Mouse (Mus musculus) ovary, postnatal 14 days (tissue): ENCODE measurements at regions not wholly inside any gene's neighbourhood (a gene's known extent, or its start where the extent isn't known, plus 50 kb on each side); places are given as distances from the start of the nearest gene placed in this dataset.

Experiments
- DNase-seq: peaks from one replicate; pipeline ENCODE4 v3.0.0; 2022; ENCODE audit warnings: low spot score

DNA sequence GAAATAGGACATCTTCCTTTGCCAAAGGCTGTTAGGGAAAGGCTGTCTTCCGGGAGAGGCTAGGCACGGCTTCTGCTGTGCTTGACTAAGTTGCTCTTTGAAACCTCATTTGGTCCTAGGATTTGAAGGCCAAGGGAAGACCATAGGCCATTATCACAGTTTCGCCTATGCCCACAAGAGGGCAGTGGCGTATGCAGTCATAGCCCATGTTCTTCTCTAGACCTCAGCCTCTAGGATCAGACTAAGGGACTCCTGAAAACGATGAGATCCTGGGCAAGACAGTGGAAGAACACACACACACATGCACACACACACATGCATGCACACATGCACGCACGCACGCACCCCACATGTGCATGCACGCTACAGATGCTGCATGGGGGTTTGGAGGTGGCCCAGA, 87.5 kb upstream of the Usp24 start:
- peak; percentile 72 for DNase-seq

DNA sequence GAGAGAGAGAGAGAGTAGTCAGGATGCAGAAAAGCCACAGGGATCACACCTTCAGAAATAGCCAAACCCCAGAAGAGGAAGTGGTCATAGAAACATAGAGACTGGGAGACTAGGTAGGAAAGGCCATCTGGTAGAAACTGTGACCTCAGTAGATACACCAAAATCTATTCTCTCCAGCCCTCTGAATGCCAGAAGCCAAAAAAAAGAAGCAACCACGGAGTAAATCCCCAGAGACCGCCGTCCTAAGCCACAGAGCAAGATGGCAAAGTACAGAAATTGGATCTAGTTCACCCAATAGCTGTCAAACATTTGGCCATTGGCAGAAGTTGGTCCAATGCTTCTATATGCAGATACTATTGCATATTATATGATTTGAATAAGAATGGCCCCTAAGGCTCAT, 86.5 kb upstream of the Usp24 start:
- DNase-seq, result no peak

DNA sequence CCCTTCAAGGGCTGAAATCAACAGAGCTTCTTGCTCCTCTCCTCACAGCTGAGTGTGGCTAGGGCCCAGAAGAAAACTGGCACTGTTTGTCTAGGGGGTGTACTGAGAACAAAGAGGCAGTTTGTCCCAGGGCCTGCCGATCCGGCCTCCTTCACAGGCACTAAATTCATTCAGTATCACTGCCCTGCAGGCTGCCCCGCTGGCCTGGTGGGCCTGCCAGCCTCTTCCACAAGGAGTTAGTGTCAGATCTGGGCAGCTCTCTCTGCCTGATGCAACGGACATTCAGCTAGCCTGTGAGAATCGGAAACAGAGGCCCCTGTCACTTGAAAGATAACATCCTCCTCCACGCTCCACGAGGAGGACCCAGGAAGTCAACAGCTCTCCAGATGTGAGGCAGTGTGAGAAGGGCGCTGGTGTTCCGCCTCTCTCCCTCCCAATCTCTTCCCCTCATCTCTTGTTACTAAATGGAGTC, 83.5 kb upstream of the Usp24 start:
- DNase-seq, result no peak

DNA sequence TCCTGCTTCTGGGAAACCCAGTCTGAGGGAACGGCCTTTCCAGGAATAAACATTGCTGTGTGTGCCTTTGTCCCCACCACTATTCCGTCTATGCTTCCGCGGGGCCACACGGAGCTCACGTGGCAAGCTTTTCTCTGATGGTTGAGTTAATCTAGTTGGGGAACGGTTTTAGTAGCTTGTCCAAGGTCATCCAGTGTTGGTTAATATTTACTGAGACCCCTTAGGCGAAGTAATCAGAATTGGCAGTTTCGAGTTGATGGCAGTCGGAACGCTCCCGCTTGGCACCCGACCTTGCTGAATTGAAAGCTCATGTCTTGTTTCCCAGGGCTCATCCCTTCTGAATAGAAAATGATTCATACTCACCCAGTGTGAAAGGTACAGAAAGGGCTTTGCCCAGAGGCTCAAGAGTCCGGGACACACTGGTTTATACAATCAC, 71.6 kb upstream of the Usp24 start:
- no peak for DNase-seq

DNA sequence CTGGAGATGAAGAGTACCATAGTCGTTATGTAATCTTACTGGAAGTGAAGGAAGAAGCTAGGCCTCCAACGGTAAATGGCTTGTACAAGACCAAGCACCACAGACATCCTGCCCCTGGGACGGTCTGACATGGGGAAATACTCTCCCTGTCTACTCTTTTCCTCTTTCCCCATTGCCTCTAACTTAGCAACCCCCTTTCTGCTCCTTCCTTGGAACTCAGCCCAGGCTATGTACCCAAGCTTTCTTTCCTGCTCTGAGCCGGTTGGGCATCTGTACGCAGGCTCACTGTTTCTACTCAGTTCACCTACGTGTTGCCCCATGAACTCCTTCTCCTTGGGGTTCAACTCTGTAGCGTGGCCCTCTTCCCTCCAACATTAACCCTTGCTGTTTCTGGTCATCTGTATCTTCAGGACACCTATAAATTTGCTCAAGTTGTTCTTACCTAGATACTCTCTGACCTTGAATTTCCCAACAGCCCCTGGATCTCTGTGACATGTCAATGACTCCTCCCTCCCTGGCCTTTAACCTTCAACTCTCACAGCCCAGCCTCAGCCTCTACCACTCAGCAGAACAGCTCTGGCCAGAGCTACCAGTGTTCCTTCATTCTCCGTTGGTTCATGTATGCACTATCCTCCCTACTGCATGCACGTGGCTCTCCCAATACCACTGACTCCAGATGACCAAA, 71.0 kb upstream of the Usp24 start:
- no peak for DNase-seq

DNA sequence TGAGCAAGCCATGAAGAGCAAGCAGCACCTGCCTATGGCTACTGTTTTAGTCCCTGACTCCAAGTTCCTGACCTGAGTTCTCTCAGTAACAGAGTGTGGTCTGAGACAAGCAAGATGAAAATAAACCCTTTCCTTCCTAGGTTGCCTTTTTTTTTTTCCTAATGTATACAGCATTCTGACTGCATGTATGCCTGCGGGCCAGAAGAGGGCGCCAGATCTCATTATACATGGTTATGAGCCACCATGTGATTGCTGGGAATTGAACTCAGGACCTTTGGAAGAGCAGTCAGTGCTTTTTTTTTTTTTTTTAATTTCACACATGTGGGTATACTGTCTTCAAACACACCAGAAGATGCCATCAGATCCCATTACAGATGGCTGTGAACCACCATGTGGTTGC, 69.3 kb upstream of the Usp24 start:
- no peak for DNase-seq

DNA sequence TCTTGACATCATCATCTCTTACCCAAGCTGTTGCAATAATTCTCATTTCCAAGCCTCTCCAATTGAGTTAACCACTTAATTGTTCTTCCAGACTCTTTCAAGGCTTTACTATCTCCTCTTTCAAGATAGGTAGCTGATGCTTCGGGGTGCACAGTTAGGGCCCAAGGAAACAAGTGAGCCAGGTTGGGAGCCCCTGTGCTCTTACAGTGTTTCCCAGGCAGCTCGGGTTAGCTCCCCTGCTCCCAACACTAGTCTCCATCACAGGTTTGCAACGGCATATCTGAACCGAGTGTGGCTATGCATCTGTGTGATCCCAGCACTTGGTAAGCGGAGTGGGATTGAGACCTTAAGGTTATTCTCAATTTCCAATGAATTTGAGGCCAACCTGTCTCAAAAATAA, 68.6 kb upstream of the Usp24 start:
- DNase-seq, result no peak

DNA sequence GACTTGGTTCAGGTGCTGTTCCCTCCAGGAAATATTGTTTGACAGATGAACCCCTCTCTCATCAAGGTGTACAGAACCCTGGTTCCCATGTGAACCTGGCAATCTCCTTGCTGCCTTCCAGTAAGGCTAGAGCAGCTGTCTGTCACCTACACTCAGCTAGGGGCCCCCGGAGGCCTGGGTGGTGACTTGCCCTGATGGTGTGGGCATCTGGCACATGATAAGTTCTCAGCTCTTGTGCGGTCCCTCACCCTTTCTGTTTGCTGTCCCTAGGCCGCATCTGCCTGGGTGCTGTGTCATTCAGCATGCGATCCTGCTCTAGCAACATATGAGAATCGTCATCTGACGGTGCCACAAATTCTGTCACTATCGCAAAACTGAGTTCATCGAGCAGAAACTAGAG, 67.7 kb upstream of the Usp24 start:
- DNase-seq, result no peak

DNA sequence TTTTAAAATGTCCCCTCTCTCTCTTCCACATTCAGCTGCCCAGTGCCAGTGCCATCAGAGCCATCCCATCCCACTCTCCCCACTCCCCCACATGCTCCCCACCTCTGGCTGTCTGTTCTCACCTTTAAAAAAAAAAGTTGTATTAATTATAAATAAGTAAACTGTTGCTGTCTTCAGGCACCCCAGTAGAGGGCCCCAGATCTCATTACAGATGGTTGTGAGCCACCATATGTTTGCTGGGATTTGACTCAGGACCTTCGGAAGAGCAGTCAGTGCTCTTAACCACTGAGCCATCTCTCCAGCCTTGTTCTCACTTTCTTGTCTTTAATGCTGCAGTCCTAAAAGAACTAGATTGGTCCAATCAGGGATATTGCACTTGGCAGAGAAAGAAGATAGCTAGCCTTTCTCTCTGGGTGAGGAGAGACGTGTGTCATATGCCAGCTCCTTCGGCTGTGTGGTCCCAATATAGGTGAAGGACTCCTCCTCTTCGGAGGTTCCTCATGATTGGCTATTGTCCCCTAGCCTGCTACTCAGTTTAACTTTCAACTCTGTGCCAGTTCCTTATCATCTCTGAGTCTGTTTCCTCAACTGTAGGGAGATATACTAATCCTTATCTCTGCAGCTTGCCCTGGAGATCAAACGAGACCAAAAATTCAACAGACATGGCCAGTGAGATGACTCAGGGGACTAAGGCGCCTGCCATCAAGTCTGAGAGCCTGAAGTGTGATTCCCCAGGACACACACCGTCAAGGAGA, 66.8 kb upstream of the Usp24 start:
- DNase-seq, result no peak

DNA sequence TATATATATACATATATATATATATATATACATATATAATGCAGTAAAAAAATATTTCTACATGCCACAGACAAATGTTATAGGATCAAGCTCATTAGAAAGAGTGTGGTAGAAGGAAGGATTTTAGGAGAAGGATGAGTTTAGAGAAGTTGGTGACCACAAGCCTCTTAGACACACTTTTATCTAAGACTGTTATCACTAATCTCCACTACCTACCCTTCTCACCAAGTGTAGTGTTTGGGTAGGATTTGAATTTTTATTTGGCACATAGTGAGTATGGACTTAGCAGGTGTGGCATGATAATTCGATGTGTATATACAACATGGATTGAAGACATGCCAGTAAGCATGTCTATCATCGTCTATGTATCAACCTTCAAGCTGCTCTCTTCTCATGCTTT, 66.0 kb upstream of the Usp24 start:
- no peak for DNase-seq

DNA sequence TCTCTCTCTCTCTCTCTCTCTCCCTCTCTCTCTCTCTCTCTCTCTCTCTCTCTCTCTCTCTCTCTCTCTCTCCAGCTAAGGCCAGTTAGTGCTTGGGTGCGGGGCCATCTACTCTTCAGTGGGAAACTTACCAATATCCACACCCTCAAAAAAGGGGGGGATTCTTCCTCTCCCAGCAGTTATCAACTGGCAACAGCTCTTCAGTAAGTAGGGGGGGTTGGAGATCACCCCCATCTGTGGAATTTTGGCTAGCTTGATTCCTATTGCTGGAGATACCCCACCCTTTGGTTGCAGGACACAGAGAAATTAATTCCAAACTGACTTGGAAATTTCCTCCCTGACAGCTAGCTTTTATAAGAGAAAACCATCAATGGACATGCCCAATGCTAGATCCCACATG, 64.6 kb upstream of the Usp24 start:
- DNase-seq, result no peak

DNA sequence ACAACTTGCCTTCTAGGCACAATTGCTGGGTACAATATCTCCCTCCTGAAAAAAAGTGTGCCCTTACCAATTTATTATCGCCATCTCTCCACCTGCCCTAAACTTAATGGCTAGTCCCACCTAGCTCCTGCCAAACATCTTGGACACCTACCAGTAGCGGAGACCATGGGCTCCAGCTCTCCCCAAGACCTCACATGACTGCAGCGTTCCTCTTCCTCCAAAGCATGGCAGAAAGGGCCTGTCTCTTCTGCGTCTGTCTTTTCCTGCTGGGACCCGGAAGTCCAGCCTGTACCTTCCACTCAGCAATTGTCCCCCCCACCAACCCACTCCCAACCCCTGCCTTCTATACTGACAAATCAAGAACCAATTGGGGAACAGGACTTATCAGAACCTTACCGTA, 63.1 kb upstream of the Usp24 start:
- DNase-seq, result no peak

DNA sequence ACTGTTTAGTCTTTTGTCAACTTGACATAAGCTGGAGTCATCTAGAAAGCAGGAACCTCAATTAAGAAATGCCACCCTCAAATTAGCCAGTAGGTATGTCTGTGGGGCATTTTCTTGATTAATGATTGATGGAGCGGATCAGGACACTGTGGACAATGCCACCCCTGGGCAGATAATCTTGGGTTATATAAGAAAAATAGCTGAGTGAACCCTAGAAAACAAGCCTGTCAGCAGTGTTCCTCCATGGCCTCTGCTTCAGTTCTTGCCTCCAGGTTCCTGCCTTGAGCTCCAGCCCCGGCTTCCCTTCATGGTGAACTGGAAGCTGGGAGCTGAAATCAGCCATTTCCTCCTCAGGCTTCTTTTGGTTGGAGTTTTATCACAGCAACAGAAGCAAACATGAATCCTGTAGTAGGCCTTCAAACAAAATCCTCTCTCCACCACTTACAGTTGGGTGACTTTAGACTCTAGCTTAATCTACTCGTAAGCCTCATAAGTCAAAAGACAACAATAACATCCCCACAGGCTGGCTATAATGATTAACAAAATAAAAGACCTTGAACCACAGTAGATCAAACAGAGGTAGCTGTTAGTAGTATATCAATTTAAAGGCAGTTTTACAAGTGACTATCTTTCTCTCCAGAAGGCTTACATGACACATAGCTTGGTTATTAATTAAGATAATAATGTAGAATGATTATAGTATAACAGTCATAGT, 61.1 kb upstream of the Usp24 start:
- DNase-seq, result no peak

DNA sequence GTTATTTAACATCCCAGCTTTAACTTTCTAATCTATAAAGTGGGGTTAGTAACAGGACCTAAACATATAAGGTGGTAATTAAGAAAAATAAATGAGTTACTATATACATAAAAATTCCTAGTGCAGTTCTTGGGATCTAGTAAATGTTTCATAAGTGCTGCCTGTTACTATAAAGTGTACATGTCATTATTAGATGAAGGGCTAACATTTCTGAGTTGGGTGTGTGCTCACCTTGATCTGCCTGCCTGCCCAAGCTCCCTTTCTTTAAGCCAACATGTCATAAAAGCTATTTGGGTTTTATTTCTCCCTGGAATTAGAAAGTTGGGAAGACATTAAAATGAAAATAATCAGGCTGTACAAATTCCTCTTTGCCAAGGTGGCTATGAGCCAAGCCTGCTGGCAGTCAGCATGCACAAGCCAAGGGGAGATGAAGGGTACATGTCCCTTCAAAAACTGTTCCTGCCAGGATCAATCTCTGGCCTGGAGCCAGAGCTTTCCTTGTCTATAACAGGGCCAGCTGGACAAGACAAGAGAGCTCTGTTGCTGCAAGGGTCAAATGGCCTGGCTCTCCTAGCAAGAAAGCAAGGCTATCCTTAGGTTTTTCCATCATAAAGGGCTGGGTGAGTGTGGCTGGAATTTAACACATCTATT, 59.9 kb upstream of the Usp24 start:
- DNase-seq, result peak; percentile 19

DNA sequence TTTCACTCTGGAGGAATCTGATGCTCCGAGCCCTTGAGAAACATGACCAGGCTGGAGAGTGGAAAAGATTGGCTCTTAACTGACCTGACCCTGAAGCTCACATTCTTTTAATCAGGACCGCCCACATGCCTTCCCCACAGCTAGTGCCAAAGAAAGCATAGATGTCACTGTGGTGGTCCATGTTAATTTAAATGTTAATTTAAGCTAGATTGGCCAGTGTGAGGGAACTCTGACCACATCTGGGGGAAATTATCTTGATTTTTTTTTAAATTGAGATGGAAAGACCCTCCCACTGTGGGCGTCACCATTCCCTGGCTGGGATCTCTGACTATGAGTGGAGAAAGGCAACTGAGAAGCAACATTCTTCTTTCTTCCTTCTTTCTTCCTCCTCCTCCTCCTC, 54.6 kb upstream of the Usp24 start:
- no peak for DNase-seq

DNA sequence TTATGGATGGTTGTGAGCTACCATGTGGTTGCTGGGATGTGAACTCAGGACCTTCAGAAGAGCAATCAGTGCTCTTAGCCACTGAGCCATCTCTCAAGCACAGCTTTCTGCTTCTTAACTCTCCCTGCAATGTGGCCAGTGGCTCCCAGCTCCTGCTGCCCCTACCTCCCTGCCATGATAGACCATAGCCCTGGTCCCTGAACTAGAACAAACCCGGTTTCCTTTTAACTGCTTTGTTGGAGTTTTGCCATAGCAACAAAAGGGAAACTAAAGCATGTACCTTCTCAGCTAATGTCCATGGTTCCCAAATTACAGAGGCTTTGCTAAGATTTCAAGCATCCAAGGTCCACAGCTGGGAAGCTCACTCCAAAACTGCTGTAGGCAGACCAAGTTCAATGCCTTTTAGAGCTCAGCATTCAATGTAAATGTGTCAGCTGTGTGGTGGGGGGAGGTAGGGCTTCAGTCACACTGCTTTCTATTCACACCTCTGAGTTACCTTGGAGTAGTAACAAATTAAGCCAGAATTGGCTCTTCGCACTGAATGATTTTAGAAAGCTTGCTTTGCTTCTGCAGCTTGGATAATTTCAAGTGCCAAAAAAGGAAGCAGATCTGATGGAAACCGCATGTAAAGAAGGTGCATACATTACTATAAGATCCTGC, 54.0 kb upstream of the Usp24 start:
- no peak for DNase-seq

DNA sequence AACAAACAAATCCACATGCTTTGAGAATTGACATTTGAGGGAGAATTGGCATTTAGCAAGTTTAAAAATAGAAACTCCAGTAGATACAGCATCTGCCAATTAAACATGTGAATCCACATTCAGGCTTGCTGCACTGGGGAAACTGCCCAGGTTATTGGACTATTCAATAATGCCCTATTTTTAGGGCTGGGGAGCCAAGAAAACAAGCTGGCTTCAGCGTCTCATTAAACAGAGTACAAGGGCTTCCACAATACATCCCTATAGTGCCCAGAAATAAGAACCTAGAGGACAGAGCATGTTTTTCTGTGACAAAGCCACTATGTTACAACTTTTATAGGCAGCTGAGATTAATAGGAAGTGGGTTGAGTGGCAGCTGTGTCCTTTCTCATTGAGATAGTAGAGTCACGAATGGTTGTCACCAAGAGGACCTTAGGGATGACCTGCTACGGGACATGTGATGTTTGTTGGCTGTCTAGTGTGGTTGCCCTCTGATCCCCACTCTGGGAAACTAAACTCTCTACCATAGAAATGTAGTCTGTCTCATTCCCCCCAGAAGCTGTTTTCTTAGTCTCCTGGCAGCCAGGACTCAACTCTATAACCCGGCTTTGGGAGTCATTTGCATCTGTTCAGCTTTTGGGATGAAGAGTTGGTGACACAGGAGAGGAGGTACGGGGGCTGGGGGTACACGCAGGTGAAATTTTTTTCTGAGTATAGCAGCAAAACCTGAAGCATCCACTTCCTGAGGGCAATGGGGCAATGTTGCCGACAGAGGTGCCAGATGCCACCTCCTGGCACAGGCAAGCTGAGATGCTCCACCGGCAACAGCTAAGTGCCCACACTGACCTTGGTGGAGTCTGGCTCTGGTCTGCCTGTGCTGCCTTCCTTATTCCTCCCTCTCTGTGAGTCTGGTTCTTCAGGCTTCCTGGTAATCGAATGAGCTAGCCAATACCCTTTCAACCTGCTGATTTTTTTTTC, 53.0 kb upstream of the Usp24 start:
- DNase-seq, result no peak
